Mouse (Mus musculus) MN1 (cell line): ENCODE data around the gene Thada.
A peak's percentile ranks its signal among the peaks of the same experiment; 100 is the strongest.

Experiments
- DNase-seq: peaks from one replicate; pipeline ENCODE4 v3.0.0-alpha.2; 2016; ENCODE audit warnings: low spot score

Thada gene

DNA sequence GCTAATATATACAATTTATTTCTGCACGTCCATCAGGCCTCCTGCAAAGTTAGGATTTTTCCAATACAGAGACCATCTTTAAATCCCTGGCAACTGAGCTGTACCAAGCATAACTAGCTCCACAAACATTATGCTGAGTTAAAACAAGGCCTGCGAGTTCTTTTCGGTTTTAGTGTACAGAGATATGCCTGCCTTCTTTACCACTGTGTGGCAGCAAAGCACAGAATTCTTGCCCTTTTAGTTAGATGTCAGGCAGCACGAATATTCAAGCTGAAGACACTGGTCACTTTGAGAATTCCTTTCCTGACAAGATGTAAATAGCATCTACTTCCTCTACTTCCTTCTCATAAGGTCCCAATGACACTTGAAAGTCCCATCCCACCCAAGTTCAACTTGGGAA is 8.3 kb upstream of the Thada start:
- no peak for DNase-seq

GRCm38 (mm10) chr17:84435012-84435411 is 31.0 kb downstream of the Thada start:
- no peak for DNase-seq

DNA sequence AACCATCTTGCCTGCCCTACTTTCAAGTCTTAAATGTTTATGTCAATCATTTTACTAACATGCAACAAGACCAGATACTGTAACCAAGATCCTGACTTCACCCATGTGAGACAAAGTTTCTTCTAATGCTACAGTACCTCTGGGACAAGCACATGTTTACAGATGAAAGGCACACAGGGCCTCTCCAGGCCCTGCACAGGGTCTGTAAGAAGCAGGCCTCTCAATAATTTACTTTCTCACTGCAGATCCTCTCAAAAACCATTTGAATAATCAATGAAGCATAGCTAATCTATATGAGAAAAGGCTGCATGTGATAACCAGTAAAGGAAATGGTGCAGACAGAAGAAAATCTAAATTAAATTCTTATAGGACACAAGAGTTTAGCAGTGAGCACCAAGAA is 31.8 kb downstream of the Thada start:
- no peak for DNase-seq

- no peak for DNase-seq
Observed at GRCm38 (mm10) chr17:84431991-84432390, 34.0 kb downstream of the Thada start.

DNA sequence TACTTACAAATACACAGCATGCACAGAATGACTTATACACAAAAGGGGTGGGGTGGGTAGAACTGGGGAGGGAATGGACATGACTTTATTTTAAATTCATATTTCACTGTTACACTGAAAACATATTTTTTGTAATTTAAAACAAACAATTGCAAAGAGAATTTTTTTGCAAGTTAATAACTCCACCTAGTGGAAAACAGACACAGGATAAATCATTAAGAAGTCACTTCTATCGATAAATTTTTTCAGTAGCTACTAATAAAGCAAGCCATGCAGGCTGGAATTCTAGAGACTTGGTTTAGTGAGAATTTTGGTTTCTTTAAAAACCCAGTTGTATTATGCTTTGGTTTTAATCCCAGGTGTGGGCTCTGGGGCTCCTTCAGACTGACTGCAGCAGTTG is 41.7 kb downstream of the Thada start:
- DNase-seq = no peak

DNA sequence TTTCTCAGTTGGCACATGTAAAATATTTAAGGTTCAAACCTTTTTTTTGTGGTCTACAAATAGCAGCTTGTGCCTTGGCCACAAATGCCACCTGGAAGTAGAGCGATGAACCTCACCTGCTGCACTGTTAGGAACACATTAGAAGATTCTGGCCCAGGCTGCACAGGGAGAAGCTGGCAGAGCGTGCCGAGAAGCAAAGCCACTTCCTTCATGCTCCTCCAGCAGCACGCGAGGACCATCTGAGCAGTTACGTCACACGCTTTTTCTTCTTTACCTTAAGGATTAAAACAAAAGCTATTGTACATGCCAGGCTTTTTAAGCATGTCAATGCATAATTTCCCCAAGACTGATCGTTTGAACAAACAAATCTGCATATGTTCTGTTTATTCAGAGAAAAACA is 43.1 kb downstream of the Thada start:
- no peak for DNase-seq

DNA sequence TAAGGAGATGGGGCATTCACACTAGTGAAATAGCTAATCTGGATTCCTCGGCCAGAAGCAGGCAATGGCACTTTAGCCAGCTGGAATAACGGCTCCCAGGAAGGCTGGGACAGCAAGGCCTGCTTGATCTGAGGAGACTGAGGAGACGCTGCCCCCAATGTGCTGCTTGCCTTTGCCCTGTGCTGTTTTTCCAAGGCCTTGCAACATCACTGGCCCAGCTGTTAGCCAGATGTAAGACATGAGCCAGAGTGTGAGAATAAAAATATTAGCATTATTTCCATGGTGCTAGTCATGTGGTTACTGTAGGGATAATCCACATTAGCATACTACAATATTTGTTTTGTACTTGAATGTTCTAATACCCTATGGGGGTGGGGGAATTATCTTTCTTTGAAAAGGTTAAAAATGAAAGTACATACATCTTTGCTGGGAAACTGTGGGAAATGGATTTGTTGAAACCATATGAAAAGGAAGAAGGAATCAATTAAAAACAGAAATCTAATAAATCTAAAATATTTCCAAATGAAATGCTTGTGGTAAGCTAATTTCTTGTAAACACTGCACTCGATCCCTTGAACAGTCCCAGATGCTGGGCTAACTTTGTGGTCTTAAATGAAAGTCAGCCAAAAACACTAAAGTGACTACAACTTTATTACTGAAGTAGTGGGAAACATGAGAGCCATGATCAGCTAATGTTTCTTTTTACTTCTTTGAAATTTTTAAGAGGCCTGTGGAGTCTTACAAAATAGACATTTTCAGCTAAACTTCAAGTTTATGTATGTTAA is 43.8 kb downstream of the Thada start:
- no peak for DNase-seq

GRCm38 (mm10) chr17:84421042-84421441 is 45.0 kb downstream of the Thada start:
- no peak for DNase-seq

DNA sequence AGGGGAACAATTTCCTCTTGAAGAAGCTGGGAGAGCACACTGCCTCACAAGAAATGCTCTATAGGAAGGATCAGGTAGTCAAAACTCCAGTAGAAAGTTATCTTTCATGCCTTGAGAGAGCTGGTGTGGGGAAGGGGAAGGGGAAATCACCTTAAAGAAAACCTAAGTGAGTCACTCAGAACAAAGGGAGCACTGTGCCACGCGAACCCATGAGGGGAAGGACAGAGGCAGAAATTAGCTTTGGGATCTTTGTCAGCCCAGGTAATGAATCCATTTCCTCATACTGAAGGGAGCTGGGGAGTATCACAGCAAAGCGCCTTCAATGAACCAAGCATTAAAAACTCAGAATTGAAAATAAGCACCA is 45.7 kb downstream of the Thada start:
- no peak for DNase-seq

DNA sequence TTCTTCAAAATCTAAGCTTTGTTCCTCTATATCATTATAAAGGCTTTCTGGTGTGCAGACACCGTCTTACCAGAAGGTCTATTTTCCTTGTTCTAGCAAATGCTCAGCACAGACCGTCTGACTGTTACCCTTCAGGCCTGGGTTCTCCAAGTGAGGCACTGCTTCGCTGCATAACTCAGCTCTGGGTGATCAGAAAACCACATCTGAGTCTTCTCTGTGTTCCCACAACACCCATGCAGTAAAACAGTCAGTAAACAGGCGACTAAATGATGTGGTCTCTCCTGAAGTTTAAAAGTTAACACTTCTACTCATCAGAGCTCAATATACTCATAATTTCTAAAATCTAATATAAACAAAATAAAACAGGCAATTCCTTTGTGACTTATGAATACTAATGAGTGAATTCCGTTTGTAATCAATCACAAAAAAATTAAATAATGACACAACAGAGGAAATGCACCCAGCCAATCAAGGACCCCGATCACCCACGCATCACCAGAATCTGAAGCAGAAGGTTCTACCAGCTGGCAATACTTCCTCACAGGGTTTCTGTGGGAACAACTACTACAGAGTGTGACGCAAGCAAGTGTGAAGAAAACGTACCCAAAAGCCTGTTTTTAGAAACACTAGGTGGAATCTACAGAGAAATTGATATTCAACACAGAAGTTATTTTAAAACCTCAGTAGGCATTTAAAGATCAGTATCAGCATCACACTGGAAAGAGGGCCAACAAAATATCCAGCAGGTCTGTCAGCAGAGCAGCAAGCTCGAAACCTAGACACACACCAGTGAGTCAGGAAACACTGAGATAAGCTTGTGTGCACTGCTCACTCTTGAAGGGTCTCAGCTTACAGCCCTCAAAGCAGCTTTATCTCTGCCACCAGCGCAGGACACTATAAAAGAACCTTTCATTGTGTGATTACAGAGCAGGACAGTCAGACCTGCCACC is 46.4 kb downstream of the Thada start:
- no peak for DNase-seq

- no peak for DNase-seq
Observed at GRCm38 (mm10) chr17:84415936-84416335, 50.1 kb downstream of the Thada start.

- DNase-seq = no peak
Observed at GRCm38 (mm10) chr17:84408731-84409130, 57.3 kb downstream of the Thada start.

DNA sequence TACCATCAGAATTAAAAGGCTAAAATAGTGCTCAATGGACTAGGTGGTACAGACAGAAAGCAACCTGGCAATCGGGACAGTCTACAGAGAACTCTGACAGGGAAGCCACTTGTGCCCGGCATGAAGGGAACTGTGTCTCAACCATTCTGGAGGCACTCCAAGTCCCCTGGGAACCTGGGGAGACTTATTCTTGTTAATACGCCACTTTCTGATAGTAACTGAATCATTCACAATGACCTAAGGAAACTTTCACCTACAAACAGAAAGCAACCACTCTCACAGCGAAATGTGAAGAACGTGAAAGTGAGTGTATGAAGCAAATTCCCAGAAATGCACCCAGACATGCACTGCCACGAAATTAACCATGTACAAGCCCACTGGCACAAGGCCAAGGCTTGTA is 60.4 kb downstream of the Thada start:
- peak; percentile 28 for DNase-seq

DNA sequence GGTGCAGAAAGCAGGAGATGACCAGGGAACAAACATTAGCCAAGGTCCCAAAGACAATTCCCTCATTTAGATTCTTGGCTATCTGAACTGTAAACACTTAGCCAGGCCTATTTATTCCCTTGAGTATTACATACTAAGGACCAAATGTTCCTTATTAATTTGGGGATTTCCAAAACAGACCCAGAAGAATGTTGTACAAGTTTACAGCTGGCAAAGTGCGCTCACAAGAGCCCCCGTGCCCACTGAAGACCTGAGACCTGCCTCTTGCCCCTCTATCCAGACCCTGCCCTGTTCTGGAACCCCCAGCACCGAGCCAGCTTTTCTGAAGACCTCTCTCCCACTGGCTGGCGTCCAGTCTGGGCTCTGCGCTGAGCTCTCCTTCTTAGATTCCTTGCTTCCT is 64.2 kb downstream of the Thada start:
- no peak for DNase-seq

GRCm38 (mm10) chr17:84399431-84399830 is 66.6 kb downstream of the Thada start:
- no peak for DNase-seq

DNA sequence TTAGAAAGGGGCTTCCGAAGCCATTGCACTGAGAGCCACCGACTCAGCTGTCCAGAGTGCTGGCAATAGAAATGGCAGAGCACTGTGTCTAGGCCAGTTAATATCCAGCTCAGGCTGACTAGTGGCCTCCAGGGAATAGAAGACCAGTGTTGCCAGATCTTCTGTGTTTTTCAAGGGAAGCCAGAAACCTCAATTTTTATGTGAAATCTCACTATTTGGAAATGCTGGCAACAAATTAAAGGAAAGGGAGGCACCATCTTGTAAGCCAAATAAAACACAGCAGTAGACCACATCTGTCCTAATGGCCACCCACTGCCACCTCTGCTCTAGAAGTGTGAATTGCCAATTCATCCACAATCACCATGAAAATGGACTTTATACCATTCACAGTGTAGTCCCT is 76.0 kb downstream of the Thada start:
- DNase-seq = peak; percentile 40

GRCm38 (mm10) chr17:84386176-84386575 is 79.8 kb downstream of the Thada start:
- DNase-seq = no peak

- DNase-seq = peak; percentile 40
Observed at GRCm38 (mm10) chr17:84385696-84386095, 80.3 kb downstream of the Thada start.

- no peak for DNase-seq
Observed at GRCm38 (mm10) chr17:84384661-84385060, 81.3 kb downstream of the Thada start.

DNA sequence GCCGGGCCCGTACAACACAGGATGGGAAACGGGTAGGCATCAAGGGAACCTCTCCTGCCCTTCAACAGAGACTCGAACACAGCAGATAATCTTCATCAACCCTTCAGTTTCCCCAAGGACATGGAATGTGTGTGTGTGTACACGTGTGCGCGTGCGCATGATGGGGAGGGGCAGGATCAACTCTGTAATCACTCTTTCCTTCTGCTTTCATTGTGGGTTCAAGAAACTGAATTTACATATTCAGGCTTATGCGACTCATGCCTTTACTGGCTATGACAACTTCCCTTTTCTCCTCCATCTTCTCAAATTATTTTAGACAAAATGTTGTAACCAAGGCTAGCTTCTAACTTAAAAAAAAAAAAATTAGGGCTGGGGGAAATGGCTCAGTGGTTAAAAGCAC is 85.7 kb downstream of the Thada start:
- no peak for DNase-seq

DNA sequence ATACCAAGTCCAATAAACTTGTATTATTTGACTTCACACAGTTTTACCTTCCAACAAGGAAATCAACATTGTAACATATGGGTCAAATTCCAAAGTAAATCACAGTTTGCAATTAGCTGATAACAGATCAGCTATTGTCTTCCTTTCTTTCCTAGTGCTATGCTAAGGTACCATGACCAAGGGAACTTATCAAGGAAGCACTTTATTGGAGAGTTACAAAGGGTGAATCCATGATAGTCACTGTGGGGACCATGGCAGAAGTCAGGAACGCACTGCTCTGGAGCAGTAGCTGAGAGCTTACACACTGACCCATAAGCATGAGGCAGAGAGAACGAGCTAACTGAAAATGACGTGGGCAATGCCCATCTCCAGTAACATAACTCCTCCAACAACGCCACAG is 89.1 kb downstream of the Thada start:
- no peak for DNase-seq

DNA sequence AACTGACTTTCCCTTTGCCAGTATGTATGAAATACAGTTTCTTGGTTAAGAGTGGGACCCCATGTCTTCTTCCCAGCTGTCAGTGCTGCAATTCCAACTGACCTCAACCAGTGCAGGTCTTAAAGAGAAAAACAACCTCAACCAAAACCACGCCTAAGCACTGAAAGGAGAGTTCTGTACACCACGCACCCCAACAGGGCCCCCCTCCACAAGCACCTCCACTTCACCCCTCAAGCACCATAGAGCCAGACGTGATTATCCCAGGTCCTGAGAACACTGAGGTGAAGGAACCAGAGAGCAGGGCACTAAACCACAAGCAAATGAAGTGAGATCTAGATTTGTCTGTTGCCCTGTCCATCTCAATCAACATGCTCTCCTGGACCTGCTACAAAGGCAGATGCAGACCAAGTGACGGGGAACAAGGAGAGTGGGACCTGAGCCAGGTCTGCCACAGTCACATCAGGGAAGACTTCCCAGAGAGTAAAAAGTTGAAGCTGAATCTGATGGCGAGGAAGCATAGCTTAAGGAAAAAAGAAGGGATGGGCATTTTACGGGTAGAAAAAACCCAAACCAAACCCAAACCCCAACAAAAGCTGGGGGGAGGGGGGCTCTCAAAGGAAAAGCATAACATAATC is 93.5 kb downstream of the Thada start:
- no peak for DNase-seq

DNA sequence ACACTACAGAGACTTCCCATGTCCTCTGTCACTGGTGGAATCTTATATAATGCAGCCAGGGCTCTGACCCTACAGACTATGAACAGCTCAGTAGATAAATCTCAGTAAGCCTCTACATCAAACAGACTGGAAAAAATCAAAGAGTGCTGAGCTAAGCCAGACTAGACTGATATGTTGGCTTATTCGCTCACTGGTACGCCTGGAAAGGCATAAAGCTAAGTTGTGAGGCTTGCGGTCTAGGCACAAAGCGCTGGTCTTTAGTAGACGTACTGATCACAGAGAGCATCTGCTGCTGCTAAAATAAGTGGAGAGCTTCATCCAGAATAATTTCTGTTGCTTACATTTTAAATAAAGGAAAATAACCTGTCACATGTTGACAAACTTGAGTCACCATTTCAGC is 95.6 kb downstream of the Thada start:
- DNase-seq = no peak
